Mouse (Mus musculus) mesoderm, embryonic 11.5 days (tissue): Measurements from ENCODE around the gene Cln3.
A peak's percentile ranks its signal among the peaks of the same experiment; 100 is the strongest.

Experiments used
- DNase-seq: peaks from one replicate; pipeline ENCODE4 v3.0.0-alpha.2; 2012; ENCODE audit warnings: low read depth, low spot score

Cln3 gene

DNA sequence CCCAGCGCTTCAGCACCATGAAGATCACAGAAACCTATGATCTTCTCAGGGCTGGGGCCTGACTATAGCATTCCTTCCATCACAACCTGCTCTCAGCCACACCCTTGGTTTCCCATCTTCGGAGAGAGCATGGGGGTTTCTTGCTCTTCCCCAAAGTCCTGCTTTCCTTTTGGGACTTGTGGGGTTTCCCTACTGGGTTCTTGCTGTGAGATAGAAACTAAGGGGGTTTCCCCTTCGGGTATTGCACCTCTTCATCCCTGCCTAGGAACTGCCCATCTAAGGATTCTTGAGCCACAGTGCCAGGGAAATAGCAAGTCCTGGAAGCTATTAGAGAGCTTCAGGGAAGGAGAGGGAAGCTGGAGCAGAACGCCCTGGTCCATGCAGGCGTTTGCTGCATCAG, 10.3 kb upstream of the Cln3 start:
- no peak for DNase-seq

DNA sequence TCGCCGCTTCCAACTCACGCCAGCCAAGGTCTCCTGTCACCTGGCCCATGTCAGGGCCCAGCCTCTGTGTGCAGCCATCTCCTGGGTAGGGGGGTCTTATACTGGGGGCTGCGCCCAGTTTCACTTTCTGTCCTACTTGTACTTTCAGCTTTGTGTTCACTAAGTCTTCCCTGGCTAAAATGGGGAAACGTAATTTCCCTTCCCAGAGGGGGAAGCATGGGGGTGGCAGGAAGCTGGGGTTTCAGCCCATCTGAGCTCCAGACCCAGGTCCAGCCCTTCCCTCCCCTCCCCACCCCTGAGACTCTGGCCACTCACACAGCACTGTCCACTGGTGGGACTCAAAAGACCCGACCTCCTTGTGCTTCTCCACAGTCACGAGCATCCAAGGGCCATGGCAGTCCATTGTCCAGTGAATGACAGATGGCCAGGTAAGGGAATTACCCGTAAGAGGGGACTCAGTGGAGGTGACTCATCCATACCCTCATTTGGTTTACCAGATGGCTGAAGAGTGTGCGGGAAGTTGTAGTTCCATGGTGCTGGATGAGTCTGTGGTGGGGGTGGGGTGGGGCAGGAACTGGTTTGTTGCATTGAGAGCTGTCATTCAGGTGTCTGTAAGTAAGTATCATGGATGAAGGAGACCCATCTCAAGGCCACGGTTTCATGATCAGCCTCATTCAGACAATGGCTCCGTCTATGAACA, 9.4 kb upstream of the Cln3 start, which contains the start of gene Il27:
Il27 (minus strand) TSS at position 80 of the 700 bp plus-strand sequence.
- DNase-seq, result no peak

DNA sequence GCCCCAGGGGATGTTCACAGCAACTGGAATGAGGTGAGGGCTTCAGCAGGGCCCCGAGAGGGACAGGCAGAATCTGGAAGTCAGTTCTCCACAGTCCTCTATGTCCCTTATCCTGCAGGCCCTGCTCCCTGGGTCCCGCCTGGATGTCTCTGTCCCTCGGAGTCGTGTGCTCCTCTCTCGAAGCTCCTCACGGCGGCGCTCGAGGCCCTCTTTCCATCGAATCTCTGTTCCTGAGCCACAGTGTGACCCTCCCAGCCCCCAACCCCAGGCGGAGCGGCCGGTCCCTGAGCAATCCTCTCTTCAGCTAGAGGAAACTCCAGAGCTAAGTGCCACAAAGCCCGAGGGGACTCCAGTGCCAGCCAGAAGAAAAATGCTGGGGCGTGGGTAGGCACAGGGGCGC, 2.2 kb upstream of the Cln3 start:
- DNase-seq, result peak; percentile 75

GRCm38 (mm10) chr7:126586839-126587238, 1.2 kb upstream of the Cln3 start:
- DNase-seq, result no peak

- DNase-seq, result no peak
Measured at GRCm38 (mm10) chr7:126584506-126584977, 1.1 kb downstream of the Cln3 start, which contains the start of gene Apobr. TSS of gene Apobr (plus strand) at chr7:126584942.

- no peak for DNase-seq
Measured at GRCm38 (mm10) chr7:126583761-126584160, 1.9 kb downstream of the Cln3 start.

DNA sequence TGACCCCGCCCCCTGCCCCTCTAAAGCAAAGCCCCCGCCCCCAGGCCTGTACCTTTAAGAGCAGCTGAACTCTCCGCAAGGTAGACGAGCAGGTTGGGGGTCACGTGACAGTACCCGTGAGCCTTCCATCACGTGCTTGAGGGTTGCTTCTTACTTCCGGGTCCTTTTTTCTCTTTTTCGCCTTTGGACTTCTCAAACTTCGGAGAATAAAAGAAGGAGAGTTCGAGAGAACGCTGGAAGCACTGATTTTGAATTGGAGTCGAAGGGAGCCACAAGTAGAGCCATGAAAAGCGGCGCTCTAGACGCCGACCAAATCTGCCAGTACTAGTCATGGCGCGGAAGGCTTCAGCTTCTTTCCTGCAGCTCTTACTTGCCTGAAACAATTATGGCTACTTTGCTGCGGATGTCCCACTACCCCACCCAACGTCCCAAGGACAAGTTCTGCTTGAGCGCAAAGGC, 2.3 kb downstream of the Cln3 start:
- DNase-seq, result peak; percentile 91

- peak; percentile 47 for DNase-seq
Measured at GRCm38 (mm10) chr7:126582759-126583158, 2.9 kb downstream of the Cln3 start.

- DNase-seq, result no peak
Measured at GRCm38 (mm10) chr7:126581661-126582060, 4.0 kb downstream of the Cln3 start.

DNA sequence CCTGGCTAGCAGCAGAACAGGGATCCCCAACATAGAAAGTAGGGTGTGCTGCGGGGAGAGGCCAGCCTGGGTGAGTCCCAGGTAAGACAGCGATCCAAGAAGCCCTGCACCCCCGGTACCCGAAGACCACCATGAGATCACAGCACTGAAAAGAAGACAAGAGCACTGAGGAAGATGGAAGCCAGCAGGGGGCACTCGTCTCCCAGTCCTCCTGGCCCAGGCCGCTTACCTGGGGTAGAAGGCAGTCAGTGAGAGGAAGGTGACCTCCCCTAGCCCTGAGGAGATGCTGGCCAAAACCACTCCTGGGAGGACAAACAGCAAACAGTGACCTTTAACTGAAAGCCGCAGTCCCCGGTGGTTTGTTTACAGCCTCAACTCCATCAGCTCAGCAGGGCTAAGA, 6.4 kb downstream of the Cln3 start:
- DNase-seq, result no peak

DNA sequence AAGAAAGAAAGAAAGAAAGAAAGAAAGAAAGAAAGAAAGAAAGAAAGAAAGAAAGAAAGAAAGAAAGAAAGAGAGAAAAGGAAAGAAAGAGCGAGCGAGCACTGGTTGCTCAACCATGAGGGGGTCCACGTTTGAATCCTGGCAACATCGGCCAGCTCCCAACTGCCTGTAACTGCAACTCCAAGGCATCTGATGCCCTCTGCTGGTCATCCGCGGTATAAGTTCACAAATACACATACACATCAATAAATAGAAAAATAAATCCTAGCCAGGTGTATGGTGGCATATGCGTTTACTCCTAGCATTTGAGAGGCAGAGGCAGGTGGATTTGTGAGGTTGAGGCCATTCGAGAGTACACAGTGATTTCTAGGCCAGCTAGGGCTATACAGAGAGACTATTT, 8.7 kb downstream of the Cln3 start:
- DNase-seq, result peak; percentile 75

DNA sequence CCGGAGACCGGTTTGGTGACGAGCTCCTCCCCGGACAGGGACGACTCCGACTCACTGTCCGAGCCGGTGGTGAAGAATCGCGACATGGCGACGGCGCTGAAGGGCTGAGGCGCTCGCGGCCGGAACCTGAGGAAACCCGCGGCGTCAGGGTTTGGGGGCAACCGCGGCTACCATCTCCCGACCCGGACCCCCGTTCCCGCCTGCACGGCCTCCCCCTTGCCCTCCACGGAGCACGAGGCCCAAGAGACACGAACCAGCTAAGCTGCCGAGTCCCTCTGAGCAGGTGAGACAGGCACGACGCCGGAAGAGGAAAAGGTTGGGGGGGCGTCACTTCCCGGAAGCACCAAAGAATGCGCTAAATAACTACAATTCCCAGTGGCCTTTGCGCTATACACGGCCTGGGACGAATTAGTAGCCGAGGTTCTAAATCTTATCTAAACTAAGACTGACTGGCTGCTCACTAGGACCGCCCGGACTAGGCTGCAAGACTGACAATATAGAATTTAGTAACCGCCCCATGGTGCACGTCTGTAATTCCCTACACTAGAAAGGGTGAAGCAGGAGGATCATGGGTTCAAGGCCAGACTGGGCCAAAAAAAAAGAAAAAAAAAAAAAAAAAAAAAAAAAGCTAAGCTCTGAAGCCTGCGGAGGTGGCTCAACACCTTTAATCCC, 19.4 kb downstream of the Cln3 start, which contains the start of gene Eif3c:
Eif3c (minus strand) TSS at position 318 of the 672 bp plus-strand sequence.
- peak; percentile 92 for DNase-seq

DNA sequence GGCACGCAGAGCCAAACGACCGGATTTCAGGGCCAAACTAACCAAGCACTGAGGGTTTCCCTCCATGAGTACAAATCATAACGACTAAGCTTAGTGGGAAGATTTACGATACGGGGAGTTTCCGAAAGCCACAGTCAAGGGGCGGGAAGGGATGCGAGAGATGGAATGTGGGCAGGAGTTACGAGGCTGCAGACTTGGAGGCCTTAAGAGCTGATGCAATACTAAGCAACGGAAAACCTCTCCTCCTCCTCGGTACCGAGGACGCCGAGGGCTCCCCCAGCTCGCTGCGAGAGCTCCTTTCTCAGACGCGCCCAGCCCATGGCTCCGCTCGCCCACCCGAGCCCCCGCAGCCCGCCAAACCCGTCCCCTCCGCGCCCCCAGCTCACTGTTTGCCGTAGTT, 19.9 kb downstream of the Cln3 start:
- peak; percentile 66 for DNase-seq

GRCm38 (mm10) chr7:126556635-126557034, 29.0 kb downstream of the Cln3 start:
- no peak for DNase-seq

DNA sequence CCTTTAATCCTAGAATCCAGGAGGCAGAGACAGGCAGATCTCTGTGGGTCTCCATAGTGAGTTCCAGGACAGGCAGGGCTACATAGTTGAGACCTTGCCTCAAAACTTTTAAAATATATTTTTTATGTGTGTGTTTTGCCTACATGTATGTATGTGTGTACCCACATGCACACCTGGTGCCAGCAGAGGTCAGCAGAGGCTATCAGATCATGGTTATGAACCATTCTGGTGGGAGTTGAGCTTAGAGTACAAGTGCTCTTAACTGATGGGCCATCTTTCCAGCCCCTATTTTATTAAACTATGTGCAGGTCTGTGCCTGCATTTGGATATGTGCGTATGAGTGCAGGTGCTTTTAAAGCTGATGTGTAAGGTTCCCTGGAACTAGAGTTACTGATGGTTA, 30.8 kb downstream of the Cln3 start:
- no peak for DNase-seq

DNA sequence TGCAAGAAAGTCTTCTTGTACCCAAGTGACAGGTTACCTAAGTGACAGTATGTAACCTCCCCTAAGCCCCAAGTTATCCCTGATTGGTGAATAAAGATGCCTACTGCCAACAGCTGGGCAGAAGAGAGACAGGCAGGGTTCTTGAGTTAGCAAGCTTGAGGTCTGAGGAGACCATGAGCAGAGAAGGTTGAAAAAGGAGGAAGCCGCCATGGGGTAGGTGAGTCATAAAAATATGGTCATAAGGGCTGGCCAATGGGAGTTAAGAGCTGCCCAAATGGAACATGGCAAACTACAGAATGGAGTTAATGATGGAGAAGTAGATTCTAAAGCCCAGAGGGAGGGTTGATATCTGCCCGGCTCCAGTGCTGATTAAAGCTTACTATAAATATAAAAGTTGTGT, 40.0 kb downstream of the Cln3 start:
- DNase-seq, result no peak

GRCm38 (mm10) chr7:126541661-126542060, 44.0 kb downstream of the Cln3 start:
- no peak for DNase-seq

DNA sequence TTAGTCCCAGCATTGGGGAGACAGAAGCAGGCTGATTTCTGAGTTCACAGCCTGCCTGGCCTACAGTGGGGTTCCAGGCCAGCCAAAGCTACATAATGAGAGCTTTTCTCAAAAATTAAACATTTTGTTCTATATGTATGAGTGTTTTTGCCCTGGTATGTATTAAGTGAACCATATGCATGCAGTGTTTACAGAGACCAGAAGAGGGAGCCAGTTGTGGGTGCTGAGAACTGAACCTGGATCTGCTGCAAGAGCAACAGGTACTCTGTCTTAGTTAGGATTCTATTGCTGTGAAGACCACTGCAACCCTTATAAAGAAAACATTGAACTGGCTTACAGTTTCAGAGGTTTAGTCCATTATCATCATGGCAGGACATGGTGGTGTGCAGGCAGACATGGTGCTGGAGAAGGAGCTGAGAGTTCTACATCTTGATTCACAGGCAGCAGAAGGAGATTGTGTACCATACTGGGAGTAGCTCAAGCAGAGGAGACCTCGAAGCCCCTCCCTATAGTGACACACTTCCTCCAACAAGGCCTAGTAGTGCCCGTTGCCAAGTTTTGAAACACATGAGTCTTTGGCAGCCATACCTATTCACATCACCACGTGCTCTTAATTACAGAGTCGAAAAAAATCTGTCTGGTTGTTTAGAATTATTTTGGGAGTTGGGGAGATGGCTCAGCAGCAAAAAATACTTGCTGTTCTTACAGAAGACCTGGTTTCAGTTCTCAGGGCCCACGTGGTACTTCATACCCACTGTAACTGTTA, 47.6 kb downstream of the Cln3 start:
- DNase-seq, result peak; percentile 52

GRCm38 (mm10) chr7:126536466-126536865, 49.2 kb downstream of the Cln3 start:
- DNase-seq, result no peak

DNA sequence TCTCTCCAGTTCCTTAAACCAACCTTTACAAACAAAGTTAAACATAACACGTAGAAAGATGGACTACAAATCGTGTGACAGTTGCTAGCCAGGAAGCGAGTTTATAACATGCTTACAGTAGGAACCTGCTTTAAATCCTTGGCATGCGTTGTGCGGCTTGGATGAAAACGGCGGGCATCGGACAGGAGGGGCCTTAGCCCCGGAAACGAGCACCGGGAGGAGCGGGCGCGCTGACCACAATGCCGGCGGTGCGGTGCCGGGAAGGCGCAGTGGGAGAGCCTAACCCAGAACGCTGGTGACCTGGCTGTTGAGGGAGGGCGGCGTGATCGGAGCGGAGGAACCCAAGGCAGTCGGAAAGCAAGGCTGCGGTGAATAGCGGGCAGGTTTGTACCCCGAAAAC, 49.9 kb downstream of the Cln3 start:
- DNase-seq, result peak; percentile 16

GRCm38 (mm10) chr7:126533434-126533833, 52.2 kb downstream of the Cln3 start:
- no peak for DNase-seq

DNA sequence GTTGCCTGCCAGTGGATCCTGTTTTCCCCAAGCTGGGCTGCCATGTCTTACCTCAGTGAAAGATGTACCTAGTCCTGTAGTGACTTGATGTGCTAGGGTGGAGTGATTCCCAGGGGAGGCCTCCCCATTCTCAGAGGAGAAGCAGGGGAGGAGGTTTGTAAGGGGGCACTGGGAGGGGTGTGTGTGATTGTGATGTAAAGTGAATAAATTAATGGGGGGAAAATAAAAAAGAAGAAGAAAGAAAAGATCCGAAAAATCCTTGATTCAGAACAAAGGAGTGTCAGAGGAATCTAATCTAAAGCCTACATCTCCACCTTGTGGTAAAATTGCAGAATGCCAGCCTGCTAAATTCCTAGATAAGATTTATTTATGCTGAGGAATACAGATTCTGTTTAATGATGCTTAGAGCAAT, 57.4 kb downstream of the Cln3 start:
- peak; percentile 63 for DNase-seq
